15 mouse cellular contexts compared by ENCODE assay signal in genomic region chr14:32785556-32786130, GRCm38 (mm10). TPM values are rescaled to one million over a fixed set of nuclear protein-coding genes. Genes with fewer than 3 reads are reported as not detected.
A peak's percentile ranks its signal among the peaks of the same experiment; 100 is the strongest.
DNase-seq lines count a peak whose midpoint lies in the region; ATAC-seq and TF ChIP-seq lines count a peak whose summit lies in the region.
"Had no signal": no experiment of that assay in that cellular context is flagged by ENCODE, and none has a peak within 500 bp of the region (broad histone marks: within the 10 kb centered on the region; RNA-seq: fewer than 3 reads in every experiment).

Tmem273 (plus strand) TSS chr14:32785963.

- H3K9me3 ChIP-seq in hindbrain, postnatal 0 days (ENCODE audit: low read length) = no peaks in the 10 kb centered on the region
- H3K9me3 ChIP-seq in hindbrain, embryonic 14.5 days (ENCODE audit: control insufficient read depth, low read length) = no peaks in the 10 kb centered on the region
- no peaks in the 10 kb centered on the region for H3K9me3 ChIP-seq in liver, postnatal 0 days (ENCODE audit: low read length)
- H3K9me3 ChIP-seq: heart, embryonic 15.5 days; intestine, embryonic 15.5 days; limb, embryonic 13.5 days; midbrain, embryonic 12.5 days had no signal

- no peaks in the 10 kb centered on the region for H3K36me3 ChIP-seq in hindbrain, postnatal 0 days (ENCODE audit: insufficient read depth, low read length)
- H3K36me3 ChIP-seq in hindbrain, embryonic 14.5 days (replicated peaks; ENCODE audit: control insufficient read depth, insufficient read depth) = no peaks in the 10 kb centered on the region
- H3K36me3 ChIP-seq in spleen, adult 2 months (ENCODE audit: control insufficient read depth, insufficient read depth, low read length) = no peaks in the 10 kb centered on the region
- no peaks in the 10 kb centered on the region for H3K36me3 ChIP-seq in liver, postnatal 0 days (replicated peaks; ENCODE audit: insufficient read depth, low read length)
- H3K36me3 ChIP-seq: heart, embryonic 15.5 days; intestine, embryonic 15.5 days; limb, embryonic 13.5 days; midbrain, embryonic 12.5 days had no signal

- no peak for ATAC-seq in hindbrain, postnatal 0 days
- no peak for ATAC-seq in hindbrain, embryonic 14.5 days (ENCODE audit: low FRiP score)
- ATAC-seq in liver, postnatal 0 days = peak; percentile 33; the same call in 1 of the 2 replicates

- no peak for TF ChIP-seq EP300 in liver, postnatal 0 days (IDR thresholded peaks at IDR 0.05; ENCODE audit: low read depth)

- TF ChIP-seq CTCF in hindbrain, postnatal 0 days (IDR thresholded peaks at IDR 0.05; ENCODE audit: low read depth) = no peak
- TF ChIP-seq CTCF in spleen, adult 2 months (IDR thresholded peaks at IDR 0.05; ENCODE audit: extremely low read depth, insufficient read depth, insufficient read length, insufficient replicate concordance) = no peak
- TF ChIP-seq CTCF in liver, postnatal 0 days (IDR thresholded peaks at IDR 0.05; ENCODE audit: low read depth) = no peak

- H3K27ac ChIP-seq in hindbrain, postnatal 0 days = no peak within 1 kb of the TSS
- H3K27ac ChIP-seq in hindbrain, embryonic 14.5 days = no peak within 1 kb of the TSS
- H3K27ac ChIP-seq in spleen, adult 2 months (ENCODE audit: insufficient read depth, low read length) = 0 out of 2 replicates have a peak within 1 kb of the TSS, but pooled peaks have one; percentile 32
- no peak within 1 kb of the TSS for H3K27ac ChIP-seq in liver, postnatal 0 days (ENCODE audit: low read depth)
- H3K27ac ChIP-seq: heart, embryonic 15.5 days; intestine, embryonic 15.5 days; limb, embryonic 13.5 days; midbrain, embryonic 12.5 days had no signal

- TF ChIP-seq POLR2A in spleen, adult 2 months (IDR thresholded peaks at IDR 0.05; ENCODE audit: low read depth, low read length) = no peak

- 51% methylated on average over 3 of the region's 3 CpGs for WGBS in hindbrain, postnatal 0 days
- 73% methylated on average over 3 of the region's 3 CpGs for WGBS in hindbrain, embryonic 14.5 days
- WGBS in spleen, adult 2 months = 12% methylated on average over 3 of the region's 3 CpGs
- WGBS in liver, postnatal 0 days (ENCODE audit: insufficient replicate concordance) = 26% methylated on average over 3 of the region's 3 CpGs

- peak; percentile 28 for DNase-seq in hindbrain, postnatal 0 days (ENCODE audit: low spot score)
- no peak for DNase-seq in hindbrain, embryonic 14.5 days (ENCODE audit: low spot score)
- DNase-seq in spleen, adult 2 months (ENCODE audit: low read depth in 1 of 2, low spot score in 2 of 2) = no peak
- no peak for DNase-seq in spleen, postnatal 14 days (ENCODE audit: low spot score in 2 of 2)
- no peak for DNase-seq in liver, postnatal 0 days
- peak; percentile 16 for DNase-seq in telencephalon, adult 2 months (ENCODE audit: low read depth, low spot score)
- DNase-seq in urinary bladder, adult 2 months (ENCODE audit: low spot score) = no peak
- DNase-seq in gastrocnemius, adult 18-20 months (ENCODE audit: low spot score) = no peak
- DNase-seq: gastrocnemius, adult 2 months; spleen, adult 18-20 months; thymus, postnatal 36 days had no signal

- H3K4me1 ChIP-seq in hindbrain, postnatal 0 days (ENCODE audit: insufficient read depth, low read length) = no peaks in the 10 kb centered on the region
- H3K4me1 ChIP-seq in hindbrain, embryonic 14.5 days (replicated peaks; ENCODE audit: control insufficient read depth, insufficient read depth, low read length) = no peaks in the 10 kb centered on the region
- peaks cover 9% of the 10 kb centered on the region; the same call in 1 of the 2 replicates for H3K4me1 ChIP-seq in spleen, adult 2 months (ENCODE audit: control insufficient read depth, insufficient read depth, insufficient read length)
- peaks cover 2% of the 10 kb centered on the region; the same call in 1 of the 2 replicates for H3K4me1 ChIP-seq in liver, postnatal 0 days (ENCODE audit: insufficient read depth)
- H3K4me1 ChIP-seq: intestine, embryonic 15.5 days; limb, embryonic 13.5 days; midbrain, embryonic 12.5 days had no signal

- H3K4me2 ChIP-seq in hindbrain, postnatal 0 days (ENCODE audit: low read depth, low read length) = no peak within 1 kb of the TSS
- no peak within 1 kb of the TSS for H3K4me2 ChIP-seq in hindbrain, embryonic 14.5 days (replicated peaks)
- H3K4me2 ChIP-seq in liver, postnatal 0 days (ENCODE audit: low read depth, low read length) = 0 out of 2 replicates have a peak within 1 kb of the TSS, but pooled peaks have one; percentile 29
- H3K4me2 ChIP-seq: heart, embryonic 15.5 days; intestine, embryonic 15.5 days; limb, embryonic 13.5 days; midbrain, embryonic 12.5 days had no signal

- H3K27me3 ChIP-seq in hindbrain, postnatal 0 days (ENCODE audit: insufficient read depth, low read length) = no peaks in the 10 kb centered on the region
- no peaks in the 10 kb centered on the region for H3K27me3 ChIP-seq in hindbrain, embryonic 14.5 days (ENCODE audit: control insufficient read depth, insufficient read depth, low read length)
- H3K27me3 ChIP-seq in spleen, adult 2 months (ENCODE audit: control insufficient read depth, insufficient read depth, low read length) = no peaks in the 10 kb centered on the region
- H3K27me3 ChIP-seq in liver, postnatal 0 days (ENCODE audit: insufficient read depth, low read length) = no peaks in the 10 kb centered on the region
- H3K27me3 ChIP-seq: heart, embryonic 15.5 days; intestine, embryonic 15.5 days; limb, embryonic 13.5 days; midbrain, embryonic 12.5 days had no signal

- H3K9ac ChIP-seq in hindbrain, postnatal 0 days (replicated peaks; ENCODE audit: low read length) = no peak within 1 kb of the TSS
- H3K9ac ChIP-seq in hindbrain, embryonic 14.5 days = no peak within 1 kb of the TSS
- no peak within 1 kb of the TSS for H3K9ac ChIP-seq in liver, postnatal 0 days (replicated peaks)
- H3K9ac ChIP-seq: heart, embryonic 15.5 days; intestine, embryonic 15.5 days; limb, embryonic 13.5 days; midbrain, embryonic 12.5 days had no signal

- no peak within 1 kb of the TSS for H3K4me3 ChIP-seq in hindbrain, postnatal 0 days (ENCODE audit: low read length)
- H3K4me3 ChIP-seq in hindbrain, embryonic 14.5 days (replicated peaks; ENCODE audit: low read length) = no peak within 1 kb of the TSS
- peak within 1 kb of the TSS; percentile 26 for H3K4me3 ChIP-seq in spleen, adult 2 months (ENCODE audit: extremely low read depth, insufficient read depth, insufficient read length)
- no peak within 1 kb of the TSS for H3K4me3 ChIP-seq in liver, postnatal 0 days (ENCODE audit: low read depth, low read length)
- H3K4me3 ChIP-seq: gastrocnemius, adult 2 months; heart, embryonic 15.5 days; intestine, embryonic 15.5 days; limb, embryonic 13.5 days; midbrain, embryonic 12.5 days had no signal

RNA-seq across cellular contexts. Expression of gene Tmem273, which starts in this region (rescaled TPM):
- total RNA-seq in hindbrain, postnatal 0 days (2014; rRNA removed) = 1.2 TPM in 1 of 2 replicates, not detected in the other
- 0.16 and 0.23 TPM in 2 replicates for polyA plus RNA-seq in hindbrain, postnatal 0 days (2015; fragmentation: Nextera tagmentation; extraction: Ambion mirVana)
- polyA plus RNA-seq in hindbrain, embryonic 14.5 days (2014; fragmentation: Nextera tagmentation; extraction: Ambion mirVana) = 0.86 and 0.97 TPM in 2 replicates
- polyA plus RNA-seq in spleen, adult 2 months (2012; rRNA removed) = 3.6 and 5.6 TPM in 2 replicates
- polyA plus RNA-seq in liver, postnatal 0 days (2015; fragmentation: Nextera tagmentation; extraction: Ambion mirVana) = 0.92 and 1.1 TPM in 2 replicates
- 5.4 and 6.2 TPM in 2 replicates for polyA plus RNA-seq in urinary bladder, adult 2 months (2012; rRNA removed)
- total RNA-seq in gastrocnemius, adult 18-20 months (2021) = not detected

Comparison
In these comparisons a context has a peak if more than half of its experiments do, and no peak if none do; other contexts are left out.
1. DNase-seq: peak in hindbrain, postnatal 0 days (single experiment) and telencephalon, adult 2 months (single experiment); none in hindbrain, embryonic 14.5 days (single experiment), spleen, adult 2 months (0 of 2), spleen, postnatal 14 days (0 of 2), liver, postnatal 0 days (single experiment), urinary bladder, adult 2 months (single experiment) and gastrocnemius, adult 18-20 months (single experiment).